Mouse (Mus musculus) embryonic facial prominence, embryonic 14.5 days (tissue): ENCODE measurements at regions not wholly inside any gene's neighbourhood (a gene's known extent, or its start where the extent isn't known, plus 50 kb on each side); places are given as distances from the start of the nearest gene placed in this dataset.
A peak's percentile ranks its signal among the peaks of the same experiment; 100 is the strongest.

Experiments
- ATAC-seq: fragments of 200-750 bp; cut with Nextera tagmentation; 2 replicates; pipeline ENCODE4 v1.8.0; 2017; ENCODE audit warnings: low read depth, moderate number of reproducible peaks, moderate TSS enrichment
- DNase-seq: peaks from one replicate; pipeline ENCODE4 v3.0.0-alpha.2; 2015; ENCODE audit warnings: low spot score
- H3K27ac ChIP-seq: fragments of 300-500 bp; sonication (generic); replicated peaks from 2 replicates; pipeline ENCODE4 v1.5.1; 2014; ENCODE audit warnings: low read depth, mild to moderate bottlenecking, low read length, moderate library complexity
- H3K27me3 ChIP-seq: fragments of 300-500 bp; sonication (generic); replicated peaks from 2 replicates; pipeline ENCODE4 v1.6.1; 2014; ENCODE audit warnings: low read length; ENCODE audit not compliant: control insufficient read depth, insufficient read depth
- H3K36me3 ChIP-seq: fragments of 300-500 bp; sonication (generic); 2 replicates; pipeline ENCODE4 v1.6.1; 2014; ENCODE audit warnings: low read length, mixed read lengths; ENCODE audit not compliant: control insufficient read depth, insufficient read depth
- H3K4me1 ChIP-seq: fragments of 300-500 bp; sonication (generic); 2 replicates; pipeline ENCODE4 v1.6.1; 2014; ENCODE audit warnings: antibody characterized with exemption, low read length; ENCODE audit not compliant: control insufficient read depth, insufficient read depth
- H3K4me2 ChIP-seq: fragments of 300-500 bp; sonication (generic); 2 replicates; pipeline ENCODE4 v1.6.1; 2014; ENCODE audit warnings: low read depth, mild to moderate bottlenecking, low read length, moderate library complexity, mixed read lengths
- H3K4me3 ChIP-seq: fragments of 300-500 bp; sonication (generic); 2 replicates; pipeline ENCODE4 v1.5.1; 2014; ENCODE audit warnings: low read depth, mild to moderate bottlenecking, low read length
- H3K9ac ChIP-seq: fragments of 300-500 bp; sonication (generic); 2 replicates; pipeline ENCODE4 v1.6.1; 2014; ENCODE audit warnings: low read depth, mild to moderate bottlenecking, low read length, moderate library complexity, mixed read lengths
- H3K9me3 ChIP-seq: fragments of 300-500 bp; sonication (generic); 2 replicates; pipeline ENCODE4 v1.6.1; 2016; ENCODE audit warnings: low read length; ENCODE audit not compliant: control insufficient read depth
- WGBS: fragments of 180-500 bp; shearing (Covaris S2); extraction: QIAGEN DNeasy Blood & Tissue Kit; methylation state at CpG from one replicate; pipeline ENCODE4 v1.1.7; 2014; 5-methylcytosine and 5-hydroxymethylcytosine counted together

DNA sequence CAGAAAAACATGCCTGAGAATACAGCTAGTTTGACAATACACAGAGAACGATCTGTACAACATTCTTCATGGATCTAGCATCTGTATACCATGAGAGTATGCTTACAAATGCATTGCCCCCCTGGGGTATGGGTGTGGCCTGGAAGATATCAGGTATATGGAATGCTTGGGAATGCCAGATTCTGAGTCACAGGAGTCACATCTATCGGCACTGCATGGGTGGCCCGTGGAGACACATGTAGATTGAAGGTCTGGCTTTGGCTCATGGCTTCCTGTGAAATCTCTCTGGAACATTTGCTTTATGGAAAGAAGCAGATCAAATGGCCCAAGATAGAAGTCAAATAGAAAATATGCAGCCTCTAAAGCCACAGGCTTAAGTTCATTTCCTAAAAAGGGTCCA lies 59.6 kb downstream of the Kcne4 start:
- WGBS = 61% methylated on average over 3 of the region's 3 CpGs
- no peaks in the 10 kb centered on the region for H3K27me3 ChIP-seq
- H3K4me2 ChIP-seq = no peak overlapping the region
- ATAC-seq = peak; percentile 50; the same call in 1 of the 2 replicates
- DNase-seq = peak; percentile 71
- H3K36me3 ChIP-seq = no peaks in the 10 kb centered on the region
- H3K27ac ChIP-seq = no peak overlapping the region
- no peak overlapping the region for H3K9ac ChIP-seq
- no peaks in the 10 kb centered on the region for H3K4me1 ChIP-seq
- no peaks in the 10 kb centered on the region for H3K9me3 ChIP-seq
- no peak overlapping the region for H3K4me3 ChIP-seq

GRCm38 (mm10) chr1:78879246-78879645 lies 62.7 kb downstream of the Kcne4 start:
- no peak overlapping the region for H3K4me3 ChIP-seq
- no peaks in the 10 kb centered on the region for H3K27me3 ChIP-seq
- H3K36me3 ChIP-seq = no peaks in the 10 kb centered on the region
- ATAC-seq = no peak
- no peak overlapping the region for H3K27ac ChIP-seq
- no peaks in the 10 kb centered on the region for H3K4me1 ChIP-seq
- no peak overlapping the region for H3K4me2 ChIP-seq
- no peaks in the 10 kb centered on the region for H3K9me3 ChIP-seq
- 64% methylated on average over 2 of the region's 2 CpGs for WGBS
- no peak overlapping the region for H3K9ac ChIP-seq
- DNase-seq = no peak

GRCm38 (mm10) chr1:78882455-78882854 lies 65.9 kb downstream of the Kcne4 start:
- WGBS = 87% methylated on average over 3 of the region's 3 CpGs
- Histone ChIP-seq H3K9me3 (no peaks in the 10 kb centered on the region), H3K27ac (no peak overlapping the region), H3K27me3 (no peaks in the 10 kb centered on the region), H3K9ac (no peak overlapping the region), H3K36me3 (no peaks in the 10 kb centered on the region), H3K4me3 (no peak overlapping the region), H3K4me1 (no peaks in the 10 kb centered on the region), H3K4me2 (no peak overlapping the region)
- no peak for DNase-seq
- no peak for ATAC-seq

GRCm38 (mm10) chr1:78889241-78889640 lies 72.7 kb downstream of the Kcne4 start:
- Histone ChIP-seq H3K9ac (no peak overlapping the region), H3K27me3 (no peaks in the 10 kb centered on the region), H3K4me1 (no peaks in the 10 kb centered on the region), H3K9me3 (no peaks in the 10 kb centered on the region), H3K4me3 (no peak overlapping the region), H3K27ac (no peak overlapping the region), H3K4me2 (no peak overlapping the region), H3K36me3 (no peaks in the 10 kb centered on the region)
- 74% methylated on average over 9 of the region's 9 CpGs for WGBS
- DNase-seq (no peak), ATAC-seq (no peak)

DNA sequence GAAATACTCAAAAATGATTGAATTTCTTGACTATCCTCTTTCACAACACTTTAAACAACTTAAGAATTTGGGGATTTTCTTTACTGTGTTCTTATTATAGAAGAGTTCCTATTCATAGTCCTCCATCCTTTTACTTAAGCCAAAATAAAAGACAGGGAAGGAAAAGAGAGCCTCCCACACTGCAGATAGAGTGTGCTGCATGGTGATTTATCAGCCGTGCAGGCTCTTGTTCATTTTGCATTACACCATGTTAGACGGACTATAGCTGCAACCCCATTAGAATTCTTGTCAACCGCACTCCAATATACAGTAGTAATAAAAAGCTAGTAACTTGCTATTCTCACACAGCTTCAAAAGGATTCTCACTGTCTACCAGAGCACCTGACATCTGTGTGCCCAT lies 74.8 kb downstream of the Kcne4 start:
- no peak overlapping the region for H3K4me2 ChIP-seq
- no peaks in the 10 kb centered on the region for H3K36me3 ChIP-seq
- H3K4me1 ChIP-seq = no peaks in the 10 kb centered on the region
- no peak overlapping the region for H3K4me3 ChIP-seq
- DNase-seq (no peak), ATAC-seq (no peak)
- 93% methylated on average over 3 of the region's 3 CpGs for WGBS
- no peaks in the 10 kb centered on the region for H3K9me3 ChIP-seq
- no peaks in the 10 kb centered on the region for H3K27me3 ChIP-seq
- H3K9ac ChIP-seq = no peak overlapping the region
- no peak overlapping the region for H3K27ac ChIP-seq

DNA sequence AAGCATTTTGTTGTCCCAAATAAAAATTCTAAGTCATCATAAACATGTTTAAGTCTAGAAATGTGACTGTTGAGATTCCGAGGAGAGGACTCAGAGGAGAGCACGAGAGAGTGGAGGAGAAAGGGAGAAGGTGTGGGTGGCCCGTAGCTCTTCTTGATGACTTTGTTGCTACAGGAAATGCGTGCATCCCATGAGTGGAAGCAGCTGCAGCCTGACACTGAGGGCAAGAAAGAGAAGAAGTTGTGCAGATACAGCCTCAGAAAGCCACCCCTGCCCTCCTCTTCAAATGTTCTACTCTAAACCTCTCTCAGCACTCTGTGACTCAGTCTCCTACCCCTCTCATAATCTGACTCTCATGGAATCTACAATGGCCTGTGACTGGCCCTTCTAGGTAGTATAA lies 77.7 kb downstream of the Kcne4 start:
- H3K4me2 ChIP-seq = no peak overlapping the region
- no peaks in the 10 kb centered on the region for H3K4me1 ChIP-seq
- H3K9ac ChIP-seq = no peak overlapping the region

GRCm38 (mm10) chr1:78895112-78895511 lies 78.6 kb downstream of the Kcne4 start:
- Histone ChIP-seq H3K27me3 (no peaks in the 10 kb centered on the region), H3K9ac (no peak overlapping the region), H3K36me3 (no peaks in the 10 kb centered on the region), H3K4me1 (no peaks in the 10 kb centered on the region), H3K4me3 (no peak overlapping the region), H3K27ac (no peak overlapping the region), H3K4me2 (no peak overlapping the region), H3K9me3 (no peaks in the 10 kb centered on the region)
- DNase-seq (no peak), ATAC-seq (no peak)
- 90% methylated on average over 2 of the region's 2 CpGs for WGBS

More for the DNA sequence above, 77.7 kb downstream of the Kcne4 start:
- Histone ChIP-seq H3K9me3 (no peaks in the 10 kb centered on the region), H3K27me3 (no peaks in the 10 kb centered on the region), H3K4me3 (no peak overlapping the region), H3K36me3 (no peaks in the 10 kb centered on the region), H3K27ac (no peak overlapping the region)
- WGBS = 72% methylated on average over 4 of the region's 4 CpGs
- DNase-seq (no peak), ATAC-seq (no peak)

DNA sequence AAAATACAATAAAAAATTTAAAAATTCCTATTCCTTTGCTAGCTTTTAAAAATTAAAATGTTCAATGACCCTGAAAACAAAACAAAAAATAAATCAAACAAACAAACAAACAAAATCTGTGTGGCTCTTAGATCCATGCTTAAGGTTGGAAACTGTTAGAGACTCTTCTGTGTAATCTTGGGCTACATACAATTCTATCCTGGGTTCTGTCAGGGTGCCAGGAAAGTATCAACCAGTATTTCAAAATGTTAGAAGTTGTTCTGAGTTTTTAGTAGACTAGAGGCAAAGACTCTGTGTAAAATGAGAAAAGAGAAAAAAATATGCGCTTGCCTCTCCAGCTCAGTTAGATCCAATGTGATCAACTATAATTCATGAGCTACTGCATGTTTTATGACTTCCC lies 91.0 kb downstream of the Kcne4 start:
- peak; percentile 60; the same call in 1 of the 2 replicates for ATAC-seq
- Histone ChIP-seq H3K27ac (0 out of 2 replicates have a peak overlapping the region, but pooled peaks have one; percentile 8), H3K4me1 (peaks cover 8% of the 10 kb centered on the region), H3K36me3 (no peaks in the 10 kb centered on the region), H3K4me3 (no peak overlapping the region), H3K9me3 (no peaks in the 10 kb centered on the region), H3K4me2 (no peak overlapping the region), H3K27me3 (no peaks in the 10 kb centered on the region), H3K9ac (no peak overlapping the region)
- DNase-seq = peak; percentile 63
- WGBS = 59% methylated on average over 1 of the region's 1 CpGs

- H3K27me3 ChIP-seq = no peaks in the 10 kb centered on the region
- H3K4me1 ChIP-seq = peaks cover 8% of the 10 kb centered on the region
- no peaks in the 10 kb centered on the region for H3K9me3 ChIP-seq
- H3K27ac ChIP-seq = 0 out of 2 replicates have a peak overlapping the region, but pooled peaks have one; percentile 15
- no peak overlapping the region for H3K4me3 ChIP-seq
- 25% methylated on average over 5 of the region's 5 CpGs for WGBS
- no peak overlapping the region for H3K4me2 ChIP-seq
- H3K36me3 ChIP-seq = no peaks in the 10 kb centered on the region
- ATAC-seq (peak; percentile 95), DNase-seq (peak; percentile 87)
- H3K9ac ChIP-seq = no peak overlapping the region
Observed at GRCm38 (mm10) chr1:78907991-78908390, 91.4 kb downstream of the Kcne4 start.
